Mouse (Mus musculus): ENCODE data around the gene Rpusd4. TPM values are rescaled to one million over a fixed set of nuclear protein-coding genes. Genes with fewer than 3 reads are reported as not detected.

The Rpusd4 gene
- polyA plus RNA-seq, 1 experiment from 2014 or later, result 16.0 TPM

GRCm38 (mm10) chr9:35326644-35327263 is 59.1 kb downstream of the Rpusd4 start:
- DNase-seq (ENCODE audit: low spot score) (no peak), ATAC-seq (ENCODE audit: low FRiP score, low TSS enrichment) (no peak)
- Histone ChIP-seq H3K36me3 (ENCODE audit: control insufficient read depth, insufficient read depth, low read length) (no peaks in the 10 kb centered on the region), H3K27me3 (ENCODE audit: control insufficient read depth, insufficient read depth, low read length) (no peaks in the 10 kb centered on the region), H3K9me3 (ENCODE audit: control insufficient read depth, low read length) (no peaks in the 10 kb centered on the region), H3K4me3 (ENCODE audit: low read depth, low read length) (no peak overlapping the region), H3K4me1 (replicated peaks; ENCODE audit: control insufficient read depth, insufficient read depth) (no peaks in the 10 kb centered on the region; the same call in 1 of the 2 replicates), H3K9ac (ENCODE audit: low read length) (no peak overlapping the region), H3K27ac (replicated peaks) (no peak overlapping the region), H3K4me2 (replicated peaks; ENCODE audit: low read depth) (no peak overlapping the region)
- WGBS, result 66% methylated on average over 7 of the region's 7 CpGs
- TF ChIP-seq CTCF (IDR thresholded peaks at IDR 0.05; ENCODE audit: low read depth) (no peak), EP300 (optimal IDR thresholded peaks at IDR 0.05) (no peak)

Other genes starting within 250 kb of the Rpusd4 start
- 14.6 and 14.7 TPM in 2 replicates for gene St3gal4, start 148.6 kb upstream of the Rpusd4 start, polyA plus RNA-seq (2015; fragmentation: Nextera tagmentation; extraction: Ambion mirVana)
- gene Dcps, start 91.8 kb upstream of the Rpusd4 start, polyA plus RNA-seq (2015; fragmentation: Nextera tagmentation; extraction: Ambion mirVana), result 33.7 and 35.3 TPM in 2 replicates
- gene Srpr, start 67.7 kb upstream of the Rpusd4 start, polyA plus RNA-seq (2015; fragmentation: Nextera tagmentation; extraction: Ambion mirVana), result 115 and 129 TPM in 2 replicates
- gene Tirap, start 67.6 kb upstream of the Rpusd4 start, polyA plus RNA-seq (2015; fragmentation: Nextera tagmentation; extraction: Ambion mirVana), result 12.6 and 13.9 TPM in 2 replicates
- 28.9 and 29.9 TPM in 2 replicates for gene Foxred1, start 56.8 kb upstream of the Rpusd4 start, polyA plus RNA-seq (2015; fragmentation: Nextera tagmentation; extraction: Ambion mirVana)
- gene Fam118b, start 60 bp upstream of the Rpusd4 start, polyA plus RNA-seq (2015; fragmentation: Nextera tagmentation; extraction: Ambion mirVana), result 23.6 and 24.0 TPM in 2 replicates
- 2.5 and 2.7 TPM in 2 replicates for gene Cdon, start 153.3 kb downstream of the Rpusd4 start, polyA plus RNA-seq (2015; fragmentation: Nextera tagmentation; extraction: Ambion mirVana)